Mouse (Mus musculus) thymus, postnatal 0 days (tissue): Measurements from ENCODE around the gene Dgkh. TPM values are rescaled to one million over a fixed set of nuclear protein-coding genes. Genes with fewer than 3 reads are reported as not detected.
"Not testable (repeated sequence)": the region's sequence is repeated elsewhere in the genome, so short reads cannot be mapped to it uniquely, and the experiment has no call there.

Experiments
- DNase-seq: peaks from one replicate; pipeline ENCODE4 v3.0.0-alpha.2; 2015; ENCODE audit warnings: low spot score
- polyA plus RNA-seq: library from polyadenylated mRNA; unstranded; fragments of >200 nt; fragmentation: Nextera tagmentation; extraction: Ambion mirVana; gene quantifications from 2 replicates; pipeline ENCODE4 v1.2.1, GENCODE M21; 2015

Gene Dgkh
- polyA plus RNA-seq: 1.4 and 2.2 TPM in 2 replicates

DNA sequence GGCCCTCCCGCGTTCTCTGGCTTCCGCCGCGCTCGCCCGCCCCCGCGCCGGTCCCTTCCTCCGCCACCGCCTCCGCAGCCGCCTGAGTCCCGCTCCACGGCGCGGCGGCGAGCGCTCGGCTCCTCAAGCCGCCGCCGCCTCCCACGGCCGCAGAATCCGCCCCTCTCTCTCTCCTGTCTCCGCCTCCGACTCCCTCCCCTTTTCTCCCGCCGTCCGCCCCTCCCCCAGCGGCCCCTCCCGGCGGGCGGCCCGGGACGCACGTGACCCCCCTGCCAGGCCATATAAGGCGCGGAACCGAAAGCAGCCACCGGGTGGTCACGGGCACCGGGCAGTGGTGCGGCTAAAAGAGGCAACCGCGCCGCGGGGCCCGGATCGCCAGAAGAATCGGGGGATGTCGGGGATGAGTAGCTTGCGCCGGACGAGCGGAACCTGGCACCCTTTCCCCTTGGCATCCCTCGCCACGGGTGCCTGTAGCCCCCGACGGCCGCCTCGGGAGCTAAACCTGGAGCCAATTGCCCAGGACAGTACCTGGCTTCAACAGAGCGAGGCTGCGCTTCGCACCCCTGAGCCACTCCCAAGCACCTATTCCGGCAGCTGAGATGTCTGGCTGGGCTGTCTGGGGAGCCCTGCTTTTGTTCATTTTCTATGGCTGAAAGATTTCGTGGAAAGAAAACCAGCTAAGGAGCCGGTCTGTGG, at the start of gene Dgkh:
TSS of gene Dgkh (minus strand) at position 160 of the 696 bp plus-strand sequence.
- peak; percentile 66 for DNase-seq

DNA sequence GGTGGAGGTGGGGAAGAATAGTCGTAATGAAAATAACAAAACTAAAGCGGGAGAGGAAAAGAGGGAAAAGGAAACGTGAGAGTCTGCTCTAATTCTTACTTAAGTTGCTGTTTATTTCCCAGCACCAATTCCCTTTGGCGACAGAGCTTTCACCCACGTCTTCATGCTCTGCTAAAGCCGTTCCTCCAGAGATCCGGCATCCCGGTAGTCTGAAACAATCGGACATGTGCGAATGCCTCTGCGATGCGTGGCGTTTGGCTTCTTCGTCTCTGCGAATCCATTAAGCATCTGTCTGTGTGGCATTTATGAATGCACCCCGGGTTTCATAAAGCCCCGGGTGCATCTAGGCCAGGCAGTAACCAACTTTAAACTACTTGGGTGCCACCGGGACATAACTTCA, 44.6 kb upstream of the Dgkh start:
- DNase-seq: no peak

DNA sequence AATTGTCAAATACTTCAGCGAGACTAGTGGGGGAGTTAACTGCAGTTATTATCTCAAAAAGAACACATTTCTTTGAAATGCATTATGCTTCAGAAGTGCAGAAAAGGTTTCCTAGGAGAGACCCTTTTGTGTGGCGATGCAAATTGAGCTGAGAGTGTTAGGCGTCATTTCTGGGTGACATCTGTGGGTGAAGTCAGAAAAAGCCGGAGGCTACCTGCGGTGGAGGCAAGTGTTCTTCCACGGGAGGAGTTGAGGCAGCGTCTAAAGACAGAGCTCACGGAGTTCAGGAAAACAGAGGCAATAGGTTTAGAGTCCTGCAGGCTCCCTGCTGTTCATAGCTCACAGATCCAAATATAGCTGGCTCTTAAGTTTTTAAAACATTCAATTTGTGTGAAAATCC, 44.1 kb upstream of the Dgkh start:
- no peak for DNase-seq

DNA sequence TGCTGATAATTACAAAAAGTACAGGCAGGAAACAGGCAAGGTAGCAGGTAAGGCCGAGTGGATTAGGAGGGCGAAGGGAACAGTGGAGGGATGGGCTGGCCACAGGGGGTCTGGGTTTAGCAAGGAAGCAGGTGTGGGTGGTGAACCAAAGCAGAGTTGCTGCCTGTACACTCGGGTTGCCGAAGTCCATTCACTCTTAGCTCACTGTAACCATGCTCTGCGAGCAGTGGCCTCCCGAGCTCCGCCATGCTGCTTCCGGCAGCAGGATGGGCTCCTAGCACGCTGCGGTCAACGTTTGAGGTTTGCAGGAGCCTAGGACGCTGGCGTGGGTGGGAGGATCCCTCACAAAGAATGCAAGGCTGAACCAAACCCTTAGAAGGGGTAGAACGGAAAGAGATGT, 43.1 kb upstream of the Dgkh start:
- no peak for DNase-seq

DNA sequence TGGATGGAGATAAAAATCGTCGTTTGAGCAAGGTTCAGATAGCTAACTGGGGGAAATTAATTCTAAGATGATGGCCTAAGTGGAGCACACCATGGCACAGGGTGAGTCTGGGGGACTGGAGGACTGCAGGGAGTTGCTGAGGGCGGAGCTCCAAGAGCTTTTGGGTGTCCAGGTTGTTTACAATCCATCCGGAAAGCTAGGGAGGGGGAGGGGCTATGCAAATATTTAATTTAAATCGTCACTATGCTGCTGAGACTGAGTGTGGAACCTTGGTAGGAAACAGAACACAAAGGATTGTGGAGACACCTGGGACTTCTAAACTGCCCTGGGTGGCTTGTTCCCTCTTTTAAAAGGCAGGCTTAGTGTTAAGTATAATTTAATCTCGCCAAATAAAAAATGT, 42.6 kb upstream of the Dgkh start:
- DNase-seq: no peak

DNA sequence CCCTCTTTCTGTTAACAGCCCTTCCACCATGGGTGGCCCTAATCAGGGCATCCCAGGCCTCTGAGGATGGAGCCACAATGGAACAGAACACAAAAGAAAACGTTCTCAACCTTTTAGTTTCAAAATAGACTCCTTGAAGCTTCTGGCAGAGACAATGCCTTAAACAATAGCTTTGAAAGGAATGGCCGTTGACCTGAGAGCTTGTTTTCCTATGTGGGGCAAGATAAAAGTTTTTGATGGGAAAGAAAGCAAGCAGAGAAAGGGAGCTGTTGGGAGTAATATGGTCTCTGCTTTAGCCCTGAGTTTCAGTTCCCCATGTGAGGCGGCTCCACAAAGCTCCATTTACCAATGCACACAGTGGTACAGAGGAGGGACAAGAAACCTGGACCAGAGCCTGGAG, 37.9 kb upstream of the Dgkh start:
- no peak for DNase-seq

DNA sequence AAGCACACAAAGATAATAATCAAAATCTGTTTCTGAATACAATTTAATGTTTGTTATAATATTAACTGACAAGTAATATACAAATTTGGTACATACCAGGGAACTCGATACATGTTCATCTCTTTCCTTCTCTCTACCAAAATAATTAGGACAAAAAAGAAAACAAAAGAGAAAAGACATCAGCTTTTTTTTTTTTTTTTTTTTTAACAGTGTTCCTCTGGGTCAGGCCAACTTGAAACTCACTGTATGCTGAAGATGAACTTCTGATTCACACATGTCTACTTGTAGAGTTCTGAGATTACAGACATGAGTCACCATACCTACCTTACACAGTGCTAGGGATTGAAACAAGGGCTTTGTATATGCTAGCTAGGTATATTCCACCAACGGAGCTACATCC, 28.5 kb upstream of the Dgkh start:
- DNase-seq: no peak

DNA sequence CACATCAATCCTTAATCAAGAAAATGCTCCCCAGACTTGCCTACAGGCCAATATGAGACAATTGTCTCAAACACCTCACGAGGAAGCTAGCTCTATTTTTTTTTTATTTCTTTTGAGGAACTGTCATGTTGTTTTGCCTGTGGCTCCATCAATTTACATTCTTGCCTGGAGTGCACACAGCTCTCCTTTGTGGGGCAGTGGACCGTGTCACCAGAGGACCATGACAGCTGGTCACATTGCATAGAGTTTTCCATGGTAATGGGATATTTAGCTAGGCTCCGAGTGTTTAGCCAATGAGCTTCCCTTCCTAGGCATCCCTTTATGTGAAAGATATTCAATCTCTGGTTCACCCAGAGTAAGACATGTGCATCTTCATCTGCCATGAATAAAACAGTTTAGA, 26.9 kb upstream of the Dgkh start:
- no peak for DNase-seq

DNA sequence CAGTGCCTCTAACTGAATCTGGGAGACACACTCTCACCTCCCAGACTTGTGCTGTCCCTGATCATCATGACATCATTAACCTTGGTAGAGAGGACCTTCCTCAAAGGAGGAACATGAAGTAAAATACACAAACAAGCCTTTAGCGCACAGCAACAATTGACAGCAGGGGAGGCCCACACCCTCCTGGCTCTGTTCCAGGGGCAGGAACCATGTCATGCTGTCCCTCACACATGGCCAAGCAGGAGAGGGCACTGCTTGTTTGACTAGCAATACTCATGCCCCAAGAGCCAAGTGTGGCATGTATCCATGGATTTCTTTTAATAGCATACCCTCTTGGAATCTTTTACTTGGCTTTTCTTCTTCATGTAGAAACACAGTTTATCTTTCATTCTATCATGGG, 22.7 kb upstream of the Dgkh start:
- no peak for DNase-seq

DNA sequence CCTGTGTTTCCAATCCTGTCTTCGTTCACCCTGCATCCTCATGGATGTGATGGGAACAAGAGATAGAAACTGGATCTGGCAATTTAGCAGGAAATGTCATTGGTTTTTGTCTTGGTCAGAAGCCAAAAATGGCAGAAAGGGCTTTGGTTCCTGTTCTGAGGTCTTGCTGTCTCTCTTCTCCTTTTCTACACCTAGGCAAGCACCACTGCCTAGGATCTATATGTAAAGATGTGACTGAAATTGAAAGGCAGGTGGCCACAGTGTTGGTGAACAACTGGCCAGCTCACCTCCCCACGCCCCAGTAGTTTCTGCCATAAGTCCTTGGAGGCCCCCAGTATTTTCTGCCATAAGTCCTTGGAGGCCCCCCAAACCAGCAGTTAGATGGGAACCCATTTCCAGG, 16.1 kb upstream of the Dgkh start:
- no peak for DNase-seq

DNA sequence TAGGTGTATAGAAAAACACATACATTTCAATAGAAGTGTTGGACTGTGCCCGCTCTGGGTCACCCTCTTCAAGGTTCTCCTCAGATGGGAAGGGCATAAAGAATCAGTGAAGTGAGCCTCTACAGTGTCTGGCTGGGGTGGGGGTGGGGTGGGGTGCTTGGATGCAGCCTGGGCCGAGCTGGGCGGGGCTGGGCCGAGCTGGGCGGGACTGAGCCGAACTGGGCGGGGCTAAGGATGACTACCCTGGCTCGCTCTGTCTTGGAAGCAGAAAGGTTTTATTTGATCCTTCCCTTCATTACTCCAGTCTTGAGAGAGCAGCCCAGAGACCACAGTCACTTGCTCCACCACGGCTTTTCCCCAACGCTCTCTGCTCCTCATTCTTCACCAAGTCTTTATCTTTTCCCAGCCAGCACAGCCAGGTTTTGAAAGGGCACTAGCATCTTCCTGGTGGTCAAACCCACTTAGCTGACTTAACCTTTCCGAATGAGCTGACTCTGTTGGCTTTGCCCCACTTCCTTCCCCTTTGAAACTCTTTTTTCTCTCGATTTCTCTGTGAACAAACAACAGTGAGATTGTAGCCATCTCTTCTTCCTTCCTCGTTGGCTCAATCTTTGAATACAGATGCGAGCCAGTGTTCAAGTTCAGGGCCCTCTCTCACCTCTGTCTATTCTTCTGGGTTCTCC, 15.5 kb upstream of the Dgkh start:
- DNase-seq: no peak

DNA sequence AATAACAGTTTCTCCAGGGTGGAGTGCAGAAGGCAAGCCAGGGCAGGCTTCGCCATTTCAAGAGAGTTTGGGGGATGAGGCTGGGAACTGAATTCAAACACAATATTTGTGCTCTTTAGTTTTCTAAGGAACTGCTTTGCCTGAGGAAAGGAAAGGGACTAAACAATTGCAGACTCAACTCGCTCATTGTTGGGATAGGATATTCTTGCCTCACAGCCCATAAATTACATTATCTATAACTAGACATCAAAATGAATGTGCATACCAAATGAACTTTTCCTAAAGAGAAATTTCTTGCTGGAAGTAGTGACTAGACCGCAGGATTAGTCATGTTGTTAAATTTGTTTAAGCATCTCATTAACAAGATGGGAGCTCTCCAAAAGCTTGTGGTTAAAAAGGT, 14.9 kb upstream of the Dgkh start:
- DNase-seq: no peak

DNA sequence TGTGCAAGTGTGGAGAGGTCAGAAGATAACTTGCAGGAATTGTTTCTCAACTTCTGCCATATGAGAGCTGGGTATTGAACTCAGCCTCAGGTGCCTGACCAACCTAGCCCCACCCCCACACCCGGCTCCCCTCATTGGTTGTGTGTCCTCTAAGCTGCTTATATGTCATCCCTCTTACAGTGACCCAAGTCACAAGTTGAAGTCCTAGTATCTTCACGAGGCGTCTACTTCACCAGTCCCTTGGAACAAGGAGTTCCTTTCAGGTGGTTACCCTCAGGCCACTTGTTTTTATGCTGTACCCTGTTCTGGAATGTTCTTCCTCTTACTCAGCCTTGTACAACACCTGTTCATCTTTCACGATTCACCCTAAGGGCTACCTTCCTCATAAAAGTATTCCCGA, 2.0 kb upstream of the Dgkh start:
- no peak for DNase-seq

DNA sequence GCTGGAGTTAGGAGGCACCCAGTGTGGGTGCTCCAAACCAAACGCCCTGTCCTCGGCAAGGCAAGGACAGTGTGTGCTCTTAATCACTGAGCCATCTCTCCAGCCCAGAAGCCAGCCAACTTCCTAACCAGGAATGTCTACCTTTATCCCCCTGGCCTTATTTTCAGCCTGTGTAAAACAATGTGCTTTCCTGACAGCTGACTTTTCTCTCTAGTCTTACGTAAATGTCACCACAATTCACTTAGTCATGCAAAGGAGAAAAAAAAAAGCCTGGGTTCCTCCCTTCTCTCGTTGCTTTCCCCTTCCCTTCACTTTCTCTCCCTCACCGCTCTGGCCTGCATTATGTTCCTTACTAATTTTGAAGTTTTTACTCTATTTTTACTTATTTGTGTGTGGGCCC, 1.6 kb upstream of the Dgkh start:
- DNase-seq: not testable (repeated sequence)

DNA sequence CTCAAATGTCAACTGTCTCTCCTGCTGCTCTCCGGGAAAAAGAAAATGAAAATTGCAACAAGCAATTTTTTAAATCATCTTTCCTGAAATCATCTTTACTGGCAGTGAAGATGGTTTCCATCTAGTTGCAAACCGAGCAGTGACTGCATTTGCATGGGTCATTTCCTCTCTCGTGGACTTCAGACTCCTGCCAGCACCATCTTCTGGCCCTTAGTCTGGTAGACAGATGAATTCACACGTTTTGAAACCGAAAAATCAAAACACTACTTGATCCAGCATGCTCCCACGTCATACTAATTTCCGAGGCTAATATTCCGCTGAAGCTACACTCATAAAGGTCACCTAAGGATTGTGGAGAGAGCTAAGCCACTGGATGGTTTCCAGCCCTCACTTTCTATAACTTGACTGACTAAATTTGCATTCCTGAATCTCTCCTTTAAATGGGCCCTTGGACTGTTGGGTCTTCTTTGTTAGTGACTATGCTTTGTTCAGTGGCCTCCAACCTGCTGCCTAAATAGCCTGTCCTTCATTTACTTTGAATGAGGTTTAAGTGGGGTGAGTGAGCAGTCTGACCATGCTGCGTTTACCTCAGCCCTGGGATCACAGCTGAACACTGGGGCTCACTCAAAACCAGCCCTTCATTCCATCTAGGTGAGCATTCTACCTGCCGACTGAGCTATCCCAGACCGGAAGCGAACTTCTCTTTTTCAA, 945 bp upstream of the Dgkh start:
- DNase-seq: no peak

DNA sequence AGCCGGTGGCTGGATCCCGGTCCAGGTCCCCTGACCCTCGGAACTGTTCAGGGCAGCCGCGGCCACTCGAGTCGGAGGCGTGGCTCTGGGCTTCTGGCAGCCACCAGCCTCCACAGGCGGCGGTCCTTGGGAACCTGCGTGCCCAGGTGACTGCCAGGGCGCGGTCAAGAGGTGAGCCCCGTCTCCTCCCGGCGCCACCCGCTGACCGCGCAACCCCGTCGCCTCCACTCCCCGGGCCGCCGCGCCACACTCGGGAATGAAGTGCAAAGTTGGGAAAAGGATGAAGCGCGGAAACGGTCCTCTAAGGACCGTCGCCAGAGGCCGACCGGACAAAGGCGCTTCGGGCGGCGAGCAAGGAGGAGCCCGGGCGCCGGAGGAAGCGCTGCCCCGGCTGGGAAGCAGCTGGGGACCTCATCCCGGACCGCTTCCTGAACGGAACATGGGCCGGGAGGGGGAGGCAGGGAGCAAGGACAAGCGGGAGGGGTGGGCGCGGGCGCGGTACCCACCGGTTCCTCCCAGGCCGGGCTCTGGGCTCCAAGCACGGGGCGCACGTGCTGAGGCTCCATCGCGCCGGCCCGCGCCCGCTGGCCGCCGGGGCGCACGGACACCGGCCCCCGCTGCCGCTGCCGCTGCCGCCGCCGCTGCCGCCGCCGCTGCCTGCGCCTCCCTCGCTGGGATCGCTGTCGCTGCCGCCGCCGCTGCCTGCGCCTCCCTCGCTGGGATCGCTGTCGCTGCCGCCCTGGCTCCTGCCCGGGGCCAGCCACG, 542 bp downstream of the Dgkh start:
- no peak for DNase-seq

DNA sequence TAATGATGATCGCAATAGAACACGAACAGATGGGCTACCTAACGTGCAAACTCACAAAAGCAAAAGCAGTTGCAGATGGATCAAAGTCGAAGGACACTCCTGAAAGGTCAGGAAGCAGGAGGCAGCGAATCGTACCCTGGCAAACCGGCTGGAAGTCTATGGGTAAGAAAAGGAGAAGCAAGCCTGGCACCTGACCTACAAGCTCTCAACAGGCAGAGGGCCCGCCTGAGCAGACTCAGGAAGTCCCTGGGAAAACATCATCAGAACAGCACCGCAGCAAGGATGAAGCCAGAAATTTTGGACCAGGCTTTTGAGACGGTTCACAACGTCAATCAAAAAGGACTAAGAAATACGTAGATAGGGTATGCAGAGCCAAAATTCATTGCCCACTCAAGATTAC, 1.3 kb downstream of the Dgkh start:
- no peak for DNase-seq

DNA sequence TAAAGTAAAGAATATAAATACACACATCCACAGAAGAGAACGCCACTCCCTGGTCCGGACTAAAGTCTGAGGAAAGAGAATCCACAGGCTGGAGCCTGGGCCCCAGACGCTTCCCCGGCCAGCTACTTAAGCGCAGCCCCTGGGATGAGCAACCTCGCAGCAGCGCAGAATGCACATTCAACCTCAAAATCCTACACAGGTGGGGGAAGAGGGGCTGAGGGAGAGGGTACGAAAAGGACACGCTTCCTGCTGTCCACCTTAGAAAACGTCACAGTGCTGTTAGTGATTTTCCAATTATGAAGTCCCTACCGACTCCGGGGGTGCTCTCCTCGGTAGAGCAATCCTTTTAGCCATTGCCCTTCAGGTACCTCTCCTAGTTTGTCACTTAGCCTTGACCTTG, 6.6 kb downstream of the Dgkh start:
- DNase-seq: no peak

DNA sequence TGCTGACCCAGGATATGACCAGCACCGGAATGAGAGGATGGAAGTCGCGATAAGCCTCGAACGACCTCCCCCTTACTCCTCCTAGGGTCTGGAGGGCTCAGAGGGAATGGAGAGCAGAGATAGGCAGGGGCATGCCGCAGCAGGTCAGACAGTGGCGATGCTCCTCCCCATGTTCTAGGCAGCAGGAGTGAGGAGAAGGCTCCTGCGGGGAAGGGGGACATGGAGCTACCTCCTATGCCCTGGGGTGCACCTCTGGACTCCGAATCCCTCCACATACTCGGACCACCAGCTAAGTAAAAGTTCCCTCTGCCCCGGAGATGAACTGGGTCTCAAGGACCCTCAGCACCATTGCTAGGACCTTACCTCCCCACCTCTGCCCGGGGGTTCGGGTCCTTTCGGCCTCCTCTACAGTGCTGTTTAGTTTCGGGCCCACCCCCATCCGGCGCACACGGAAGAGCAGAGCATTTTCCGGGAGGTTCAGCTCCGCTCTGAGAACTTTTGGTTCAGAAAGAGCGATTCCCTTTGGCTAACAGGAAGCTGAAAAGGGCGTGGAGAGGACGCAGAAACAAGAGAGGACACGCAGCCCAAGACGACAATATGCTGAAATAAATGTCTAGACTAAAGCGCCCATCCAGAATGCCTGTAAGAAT, 7.1 kb downstream of the Dgkh start:
- no peak for DNase-seq

DNA sequence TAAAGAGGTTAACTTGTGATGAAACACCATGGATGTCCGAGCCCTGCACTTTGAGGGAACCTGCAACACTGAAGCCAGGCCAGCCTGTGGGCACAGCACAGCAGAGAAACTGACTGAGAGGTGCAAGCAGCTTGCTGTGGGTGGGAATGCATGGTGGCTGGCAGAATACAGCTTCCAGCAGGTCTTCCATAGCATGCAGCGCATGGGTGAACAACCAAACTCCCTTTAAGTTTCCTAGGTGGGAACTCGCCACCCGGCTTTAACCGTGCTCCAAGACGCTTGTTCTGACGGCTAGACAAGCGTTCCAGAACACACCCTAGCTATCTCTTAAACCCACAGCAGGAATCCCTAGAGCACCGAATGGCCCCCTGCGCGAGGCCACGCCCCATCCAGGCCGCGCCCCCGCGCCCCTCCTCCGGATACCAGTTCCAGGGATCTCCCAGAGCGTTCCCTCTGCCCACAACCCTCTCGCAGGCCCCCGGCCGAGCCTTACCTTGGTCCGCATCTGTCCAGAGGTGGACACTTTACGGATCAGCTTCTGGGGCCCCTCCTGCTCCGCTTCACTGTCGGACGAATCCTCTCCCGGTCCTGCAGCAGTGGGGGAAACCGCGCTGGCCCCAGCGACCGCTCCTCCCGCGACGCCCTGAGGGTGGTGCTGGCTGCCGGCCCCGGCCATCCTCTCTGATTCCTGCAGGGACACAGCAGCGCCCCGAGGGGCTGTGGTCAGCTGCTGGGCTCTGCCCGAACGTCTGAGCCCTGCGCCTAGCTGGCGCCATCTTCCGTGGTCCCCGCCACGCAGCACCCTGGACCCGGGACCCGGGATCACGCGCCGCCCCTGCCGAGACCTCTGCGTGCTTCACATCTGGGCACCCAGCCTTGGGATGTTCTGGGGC, 7.9 kb downstream of the Dgkh start:
- DNase-seq: peak; percentile 53
